Mouse (Mus musculus): ENCODE results near the gene Ramac.

Ramac gene

DNA sequence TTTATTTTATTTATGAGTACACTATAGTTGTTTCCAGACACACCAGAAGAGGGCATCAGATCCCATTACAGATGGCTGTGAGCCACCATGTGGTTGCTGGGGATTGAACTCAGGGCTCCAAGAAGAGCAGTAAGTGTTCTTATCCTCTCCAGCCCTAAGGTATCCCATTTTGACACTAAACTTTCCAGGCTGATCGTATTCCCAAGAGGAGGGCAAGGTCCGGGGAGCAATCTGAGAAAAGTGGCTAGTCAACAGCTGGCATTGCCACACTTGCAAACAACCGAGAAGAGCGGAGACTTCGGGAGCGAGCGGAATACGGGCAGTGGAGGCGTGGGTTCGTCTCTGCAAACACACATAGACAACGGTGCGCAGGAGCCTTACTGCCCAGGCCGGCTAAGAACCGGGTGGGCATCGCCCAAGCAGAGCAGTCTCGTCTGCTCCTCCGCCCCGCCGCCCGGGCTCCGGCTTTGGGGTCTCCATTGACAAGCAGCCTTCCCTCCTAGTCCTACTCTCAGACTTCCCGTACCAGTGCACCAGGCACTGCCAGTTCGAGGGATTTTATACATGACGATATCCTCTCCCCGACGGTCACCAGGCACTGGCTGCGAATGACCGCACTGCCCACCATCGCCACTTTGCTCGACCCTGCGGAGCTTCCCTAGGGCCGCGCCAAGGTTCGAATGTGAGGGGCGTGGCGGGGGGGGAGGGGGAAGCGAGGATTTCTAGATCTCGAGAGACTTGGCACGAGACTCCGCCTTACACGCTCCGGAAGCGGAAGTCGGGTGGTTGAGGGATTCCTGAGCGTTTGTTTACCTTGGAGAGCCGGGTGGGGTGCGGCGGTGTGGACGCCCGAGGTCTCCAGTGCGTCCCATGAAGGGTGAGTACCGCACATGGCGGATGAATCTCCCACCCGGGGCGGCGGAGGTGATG, at the start of gene Ramac:
Gene Ramac, plus strand, starts transcription at position 746 of the 930 bp plus-strand sequence.
- DNase-seq (ENCODE audit: low spot score in 2 of 2), result peak; percentile 79

- DNase-seq (ENCODE audit: low spot score in 2 of 2), result no peak
Observed at GRCm38 (mm10) chr7:81718657-81719056, 44.1 kb upstream of the Ramac start.

DNA sequence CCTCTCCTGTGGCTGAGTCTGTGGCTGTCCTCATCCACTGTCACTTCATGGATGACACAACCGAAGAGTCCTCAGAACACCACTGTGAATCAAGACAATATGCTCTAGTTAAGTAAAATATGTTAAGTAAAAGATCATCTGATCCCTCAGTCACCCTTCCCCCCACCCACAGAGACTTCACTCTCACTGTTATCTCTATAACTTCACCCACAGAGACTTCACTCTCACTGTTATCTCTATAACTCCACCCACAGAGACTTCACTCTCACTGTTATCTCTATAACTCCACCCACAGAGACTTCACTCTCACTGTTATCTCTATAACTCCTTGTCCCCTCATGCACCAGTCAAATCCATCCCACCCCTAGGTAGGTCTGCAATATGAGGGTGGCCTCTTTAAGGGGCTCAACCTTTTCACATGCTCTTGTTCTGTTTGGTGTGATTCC, 43.5 kb upstream of the Ramac start:
- DNase-seq (ENCODE audit: low spot score in 2 of 2), result no peak

DNA sequence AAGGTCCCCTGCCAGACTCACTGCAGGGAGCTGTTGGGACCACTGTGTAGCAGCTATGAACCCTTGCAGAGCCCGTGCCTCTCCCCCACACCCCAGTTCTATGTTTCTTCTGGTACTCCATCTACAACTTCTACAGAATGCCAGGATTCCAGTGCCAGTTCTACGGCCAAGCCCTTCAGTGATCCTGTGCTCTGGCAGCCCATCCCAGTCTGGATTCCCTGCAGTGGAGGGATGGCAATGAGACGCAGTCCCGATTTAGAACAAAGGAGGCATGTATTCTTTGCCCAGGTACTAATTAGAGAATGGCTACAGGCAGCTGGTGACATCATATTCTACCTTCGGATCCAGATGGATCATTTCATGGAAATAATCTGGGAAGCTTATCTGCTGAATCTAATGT, 41.5 kb upstream of the Ramac start:
- no peak for DNase-seq (ENCODE audit: low spot score in 2 of 2)

- DNase-seq (ENCODE audit: low spot score in 2 of 2), result peak in 1 of 2 experiments; percentile 36
Observed at GRCm38 (mm10) chr7:81723851-81724250, 38.9 kb upstream of the Ramac start.

DNA sequence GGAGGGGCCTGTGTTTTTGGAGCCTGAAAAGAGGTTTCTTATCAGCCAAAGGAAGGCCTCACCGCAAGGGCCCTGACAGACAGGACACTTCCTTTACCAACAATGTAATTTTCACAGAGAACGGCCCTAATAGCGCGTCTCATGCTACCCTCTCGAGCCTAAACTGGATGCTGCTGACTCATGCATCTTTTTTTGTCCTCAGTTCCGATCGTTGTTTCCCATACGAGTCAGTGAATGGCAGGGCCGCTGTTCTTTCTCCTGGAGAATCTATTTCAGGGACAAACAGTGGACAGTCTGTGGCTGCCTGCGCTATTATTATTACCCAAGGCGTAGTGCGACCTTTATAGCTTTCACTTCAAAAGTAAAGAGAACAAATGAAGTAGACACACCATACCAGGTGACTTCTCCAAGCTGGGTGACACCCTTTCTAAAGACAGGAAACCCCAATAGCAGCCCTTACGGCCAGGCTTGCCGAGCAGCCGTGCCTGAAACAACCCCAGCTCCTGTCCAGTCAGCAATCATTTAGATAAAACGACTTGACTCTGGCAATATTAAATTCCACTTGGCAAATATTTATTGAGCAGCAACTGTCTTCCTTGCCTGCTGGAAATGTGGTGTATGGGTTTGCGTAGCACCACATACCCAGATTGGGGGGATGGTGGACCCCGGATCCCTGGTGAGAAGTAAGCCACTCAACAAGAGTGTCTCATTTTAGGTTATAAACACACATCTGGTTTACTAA, 36.6 kb upstream of the Ramac start:
- no peak for DNase-seq (ENCODE audit: low spot score in 2 of 2)

DNA sequence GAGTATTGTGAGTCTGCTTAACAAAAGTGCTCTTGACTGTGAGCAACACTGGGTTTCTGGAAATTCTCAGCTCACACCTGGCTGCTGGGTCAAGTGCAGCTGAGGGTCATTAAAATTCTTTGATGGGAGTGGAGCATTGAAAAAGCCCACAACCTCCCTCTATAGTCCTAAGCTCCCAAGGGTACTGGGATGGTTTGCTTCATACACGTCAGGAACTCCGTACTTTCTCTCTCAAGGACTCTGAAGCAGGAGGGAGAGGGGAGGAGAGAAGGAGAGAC, 36.1 kb upstream of the Ramac start:
- DNase-seq (ENCODE audit: low spot score in 2 of 2), result no peak

GRCm38 (mm10) chr7:81727716-81728115, 35.0 kb upstream of the Ramac start:
- DNase-seq (ENCODE audit: low spot score in 2 of 2), result no peak

DNA sequence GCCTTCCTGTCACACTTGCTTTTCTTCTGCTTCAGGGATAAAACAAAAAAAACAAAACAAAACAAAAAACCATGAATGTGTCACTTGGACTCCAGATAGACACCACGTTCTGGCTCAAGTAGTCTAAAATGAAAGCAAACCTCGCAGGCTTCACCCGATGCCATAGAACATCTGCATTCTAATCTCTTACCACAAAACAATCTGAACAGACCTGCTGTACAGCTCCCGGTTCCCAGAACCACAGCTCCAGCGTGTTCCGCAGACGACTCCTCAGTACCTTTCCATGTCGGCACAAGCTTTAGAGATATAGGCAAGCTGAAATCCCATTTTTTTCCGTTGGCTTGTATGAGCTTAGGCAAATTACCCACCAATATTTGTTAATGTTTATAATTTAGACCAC, 32.9 kb upstream of the Ramac start:
- no peak for DNase-seq (ENCODE audit: low spot score in 2 of 2)

GRCm38 (mm10) chr7:81731181-81731651, 31.5 kb upstream of the Ramac start:
- DNase-seq (ENCODE audit: low spot score in 2 of 2), result peak; percentile 66 to 71

DNA sequence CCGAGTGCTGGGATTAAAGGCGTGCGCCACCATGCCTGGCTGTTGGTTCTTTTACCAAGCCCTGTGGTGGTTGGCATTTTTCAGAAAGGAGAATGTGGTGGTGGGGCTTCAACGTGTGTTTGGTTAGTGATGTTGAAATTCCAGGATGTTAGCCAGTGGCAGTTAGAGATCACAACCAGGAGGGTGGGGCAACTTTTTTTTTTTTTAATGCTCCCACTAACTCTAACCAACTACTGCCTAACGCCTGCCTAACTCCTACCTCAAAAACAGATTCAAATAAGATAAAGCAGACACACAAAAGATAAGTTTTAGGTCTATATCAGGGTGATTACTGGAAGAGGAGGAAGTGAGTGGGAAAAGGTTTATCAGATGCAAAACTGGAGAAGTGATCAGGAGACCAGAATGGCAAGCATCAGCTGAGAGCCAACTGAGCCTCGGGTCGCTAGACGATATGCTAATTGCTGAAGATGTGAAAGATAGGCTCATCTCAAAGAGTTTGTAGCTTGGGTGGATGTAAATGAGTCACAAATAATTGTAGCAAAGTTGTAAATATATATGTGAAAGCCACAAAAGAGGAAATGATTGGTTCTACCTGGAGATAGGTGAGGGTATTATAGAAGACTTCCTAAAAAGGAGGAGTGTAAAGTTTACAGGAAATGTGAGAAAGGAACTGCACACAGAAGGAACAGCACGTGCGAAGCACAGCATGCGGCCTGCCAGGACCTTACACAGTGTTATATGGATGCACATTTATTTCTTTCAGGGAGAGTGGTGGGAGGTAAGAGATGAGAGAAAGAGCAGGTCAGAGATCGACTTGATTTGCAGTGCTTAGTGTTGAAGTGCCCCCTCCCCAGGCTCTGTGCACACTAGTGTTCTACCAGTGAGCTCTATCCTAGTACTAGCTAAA, 30.3 kb upstream of the Ramac start:
- no peak for DNase-seq (ENCODE audit: low spot score in 2 of 2)

DNA sequence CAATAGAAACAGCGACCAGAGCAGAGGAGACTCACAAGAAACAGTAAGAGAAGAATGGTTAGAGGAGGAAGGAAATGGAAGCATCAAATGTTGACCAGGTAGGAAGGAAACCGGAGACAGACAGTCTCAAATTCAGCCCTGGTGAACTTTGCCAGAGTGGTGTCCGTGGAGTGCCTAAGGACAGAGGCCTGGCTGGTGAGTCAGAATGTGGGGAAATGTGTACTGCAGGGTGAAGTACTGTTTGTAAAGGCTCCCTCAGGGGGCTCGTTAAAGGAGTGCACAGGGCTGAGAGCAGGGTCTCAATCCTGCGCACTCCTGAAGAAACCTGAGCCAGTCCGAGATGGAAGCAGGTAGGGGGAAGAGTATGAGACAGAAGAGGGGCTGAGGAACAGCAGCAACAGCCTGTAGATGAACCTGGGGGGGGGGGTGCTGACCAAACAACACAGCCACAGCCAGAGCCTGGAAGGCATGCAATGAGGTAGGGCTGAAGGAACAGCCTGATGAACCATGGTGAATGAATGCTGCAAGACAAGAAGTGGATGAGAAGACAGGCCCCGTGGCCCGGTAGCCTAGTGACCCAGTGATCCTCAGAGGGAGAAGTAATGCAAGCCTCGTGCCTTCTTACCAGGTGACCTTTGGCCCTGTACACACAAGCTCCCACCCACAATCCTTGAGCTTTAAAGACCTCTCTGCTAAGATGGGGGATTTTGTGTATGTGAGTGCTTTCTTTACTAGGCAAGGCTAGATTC, 27.3 kb upstream of the Ramac start:
- no peak for DNase-seq (ENCODE audit: low spot score in 2 of 2)

DNA sequence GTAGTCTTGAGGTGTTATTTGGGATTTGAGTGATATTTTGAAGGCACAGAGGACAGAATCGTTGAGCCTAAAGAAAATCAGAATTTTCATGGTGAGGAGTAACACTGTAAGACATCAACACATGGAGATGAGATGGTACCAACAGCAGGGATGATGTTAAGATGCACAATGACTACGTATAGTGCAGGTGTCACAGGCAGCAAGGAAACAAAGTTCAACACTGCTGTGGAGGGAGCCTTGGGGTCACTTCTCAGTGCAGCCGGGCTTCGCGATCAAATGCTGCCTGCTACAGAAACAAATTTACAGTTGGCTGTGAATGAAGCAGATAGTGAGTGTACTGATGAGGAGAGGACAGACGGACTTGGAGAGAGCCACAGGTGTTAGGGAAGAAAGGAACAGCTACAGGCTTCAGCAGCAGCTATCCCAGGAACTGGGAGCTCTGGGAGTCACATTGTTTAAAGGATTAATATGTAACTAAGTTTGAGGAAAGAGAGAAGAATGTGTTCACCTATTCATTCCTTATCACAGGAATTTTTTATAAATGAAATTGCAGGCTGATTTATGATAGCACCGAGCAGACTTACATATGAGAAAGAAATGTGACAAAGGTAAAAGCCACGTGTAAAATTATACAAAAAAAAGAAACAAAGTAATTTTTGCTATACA, 23.9 kb upstream of the Ramac start:
- DNase-seq (ENCODE audit: low spot score in 2 of 2), result no peak

DNA sequence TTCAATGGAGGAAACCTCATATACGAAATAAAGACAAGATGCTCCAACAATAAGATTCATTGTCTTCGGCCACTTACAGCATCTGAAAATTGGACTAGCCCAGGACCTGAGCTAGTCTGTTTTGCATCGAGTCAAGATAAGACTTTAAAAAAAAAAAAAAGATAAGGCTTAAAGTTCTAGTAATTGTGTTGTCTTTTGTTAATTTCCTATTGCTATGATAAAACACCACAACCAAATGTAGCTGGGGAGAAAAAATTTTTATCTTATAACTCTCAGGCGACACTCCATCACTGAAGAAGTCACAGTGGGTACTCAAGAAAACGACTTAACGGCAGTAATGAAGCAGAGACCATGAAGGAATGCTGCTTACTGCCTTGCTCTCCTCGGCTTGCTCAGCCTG, 22.7 kb upstream of the Ramac start:
- no peak for DNase-seq (ENCODE audit: low spot score in 2 of 2)

GRCm38 (mm10) chr7:81744145-81744544, 18.6 kb upstream of the Ramac start:
- DNase-seq (ENCODE audit: low spot score in 2 of 2), result no peak

- no peak for DNase-seq (ENCODE audit: low spot score in 2 of 2)
Observed at GRCm38 (mm10) chr7:81747956-81748355, 14.8 kb upstream of the Ramac start.

GRCm38 (mm10) chr7:81763110-81763845, 553 bp downstream of the Ramac start:
- DNase-seq (ENCODE audit: low spot score in 2 of 2), result peak in 1 of 2 experiments; percentile 25

DNA sequence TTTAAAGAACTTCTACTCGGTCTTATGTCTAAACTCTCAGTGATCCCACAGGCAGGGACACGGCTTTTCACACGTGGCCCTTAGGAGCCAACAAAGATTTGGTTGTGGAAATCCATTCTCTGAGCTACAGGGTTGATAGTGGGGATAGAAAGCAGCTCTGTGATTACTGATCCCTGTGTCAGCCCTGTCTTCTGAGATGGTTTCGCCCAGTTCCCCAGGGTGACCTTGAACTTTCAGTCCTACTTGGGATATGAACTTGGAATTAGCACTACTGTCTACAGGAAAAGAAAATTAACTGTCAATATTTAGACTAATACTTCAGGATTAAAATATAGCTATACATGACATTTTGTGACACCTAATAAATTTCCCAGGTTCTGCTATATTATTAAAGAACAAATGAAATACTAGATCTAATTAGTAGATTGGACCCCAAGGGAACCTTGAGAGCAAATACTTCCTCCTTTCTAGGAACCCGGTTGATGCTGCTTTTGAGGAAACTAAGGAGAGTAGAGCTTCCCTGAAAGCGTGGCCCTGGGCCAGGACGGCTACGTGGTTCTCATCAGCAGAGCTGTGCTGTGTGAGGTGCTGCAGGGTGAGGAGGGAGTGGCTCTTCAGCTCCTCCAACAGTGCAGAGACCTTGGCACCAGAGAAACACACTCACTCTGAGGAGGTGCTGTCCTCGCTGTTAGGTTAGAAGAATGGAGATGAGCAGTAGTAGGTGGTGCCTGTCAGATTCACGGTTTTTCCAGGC, 10.2 kb downstream of the Ramac start:
- no peak for DNase-seq (ENCODE audit: low spot score in 2 of 2)

GRCm38 (mm10) chr7:81775325-81775724, 12.6 kb downstream of the Ramac start:
- DNase-seq (ENCODE audit: low spot score in 2 of 2), result no peak
